Mouse (Mus musculus): ENCODE measurements around the gene Ache. TPM values are rescaled to one million over a fixed set of nuclear protein-coding genes. Genes with fewer than 3 reads are reported as not detected.

Gene Ache
- total and polyA plus RNA-seq, 3 experiments: 0.13 to 0.23 TPM; not detected in 1

GRCm38 (mm10) chr5:137343412-137343811, 56.1 kb downstream of the Ache start:
- in situ Hi-C loops (cut with MboI; ENCODE audit: low pct_ligation_motif_present, low pct_unique_long_range_greater_than_20kb, low sequenced_read_pairs): no loop called here
- dilution Hi-C loops (cut with MboI; ENCODE audit: extremely low pct_ligation_motif_present, extremely low pct_unique_long_range_greater_than_20kb, low sequenced_read_pairs): no loop called here
- no peaks in the 10 kb centered on the region for H3K79me2 ChIP-seq (replicated peaks; ENCODE audit: control insufficient read depth, extremely low read depth, insufficient read depth, poor library complexity, severe bottlenecking)

GRCm38 (mm10) chr5:137343869-137344268, 56.5 kb downstream of the Ache start:
- Histone ChIP-seq H3K4me3 (replicated peaks in 1 of 3; ENCODE audit: low read depth in 2 of 3, low read length in 2 of 3, poor library complexity in 1 of 3) (no peak overlapping the region), H3K79me2 (replicated peaks; ENCODE audit: control insufficient read depth, extremely low read depth, insufficient read depth, poor library complexity, severe bottlenecking) (no peaks in the 10 kb centered on the region), H3K4me1 (ENCODE audit: control insufficient read depth in 1 of 2, insufficient read depth in 2 of 2) (peaks cover 4 to 29% of the 10 kb centered on the region in 2 experiments; a peak in 2 of 4 replicates), H3K4me2 (ENCODE audit: insufficient read depth, low read depth, poor library complexity, severe bottlenecking) (no peak overlapping the region), H3K9me3 (replicated peaks; ENCODE audit: low read length) (peaks cover 6% of the 10 kb centered on the region), H3K36me3 (replicated peaks in 1 of 2; ENCODE audit: control insufficient read depth in 1 of 2, insufficient read depth in 1 of 2, low read length in 1 of 2) (no peaks in the 10 kb centered on the region), H3K9ac (ENCODE audit: insufficient read depth, low read depth) (no peak overlapping the region), H3K27ac (ENCODE audit: insufficient read depth, low read depth) (no peak overlapping the region), H3K27me3 (replicated peaks) (peaks cover 18% of the 10 kb centered on the region)
- TF ChIP-seq ZKSCAN1 (IDR thresholded peaks at IDR 0.05; ENCODE audit: borderline replicate concordance, low read depth, low read length) (no peak), TBP (conservative IDR thresholded peaks at IDR 0.05; ENCODE audit: low read depth, low read length) (no peak), POLR2A (IDR thresholded peaks at IDR 0.05; ENCODE audit: low read depth, low read length) (no peak), RAD21 (IDR thresholded peaks at IDR 0.05; ENCODE audit: low read depth, low read length) (no peak), ETS1 (conservative IDR thresholded peaks at IDR 0.05; ENCODE audit: low read depth, low read length) (no peak), NELFE (IDR thresholded peaks at IDR 0.05; ENCODE audit: low read depth, low read length) (no peak), ZMIZ1 (IDR thresholded peaks at IDR 0.05; ENCODE audit: low read depth, low read length) (no peak)
- DNase-seq (ENCODE audit: extremely low read depth): no peak
- dilution Hi-C loops (cut with MboI; ENCODE audit: extremely low pct_ligation_motif_present, extremely low pct_unique_long_range_greater_than_20kb, low sequenced_read_pairs): no loop called here
- in situ Hi-C loops (cut with MboI; ENCODE audit: low pct_ligation_motif_present, low pct_unique_long_range_greater_than_20kb, low sequenced_read_pairs): no loop called here

More at GRCm38 (mm10) chr5:137343412-137343811, 56.1 kb downstream of the Ache start:
- TF ChIP-seq ELF1 (IDR thresholded peaks at IDR 0.05; ENCODE audit: low read depth, low read length) (no peak), GABPA (IDR thresholded peaks at IDR 0.05; ENCODE audit: insufficient replicate concordance, low read depth, low read length) (no peak), NRF1 (IDR thresholded peaks at IDR 0.05; ENCODE audit: low read depth, low read length) (no peak), JUN (IDR thresholded peaks at IDR 0.05; ENCODE audit: insufficient read depth, low read depth, low read length) (no peak), ZNF384 (IDR thresholded peaks at IDR 0.05; ENCODE audit: low read depth, low read length) (no peak), PAX5 (IDR thresholded peaks at IDR 0.05; ENCODE audit: low read length) (no peak), CTCF (conservative IDR thresholded peaks at IDR 0.05 in 1 of 2, IDR thresholded peaks at IDR 0.05 in 1 of 2; ENCODE audit: low read depth in 2 of 2, low read length in 2 of 2) (no peak), MAFK (IDR thresholded peaks at IDR 0.05; ENCODE audit: insufficient replicate concordance, low read length) (no peak), UBTF (IDR thresholded peaks at IDR 0.05; ENCODE audit: low read depth, low read length) (no peak), USF2 (conservative IDR thresholded peaks at IDR 0.05; ENCODE audit: low read depth, low read length) (no peak), KAT2A (IDR thresholded peaks at IDR 0.05; ENCODE audit: insufficient replicate concordance, low read length) (no peak), USF1 (IDR thresholded peaks at IDR 0.05; ENCODE audit: low read depth, low read length) (no peak), SIN3A (IDR thresholded peaks at IDR 0.05; ENCODE audit: low read length) (no peak), RCOR1 (conservative IDR thresholded peaks at IDR 0.05; ENCODE audit: low read depth, low read length) (no peak), NELFE (IDR thresholded peaks at IDR 0.05; ENCODE audit: low read depth, low read length) (no peak), CHD2 (IDR thresholded peaks at IDR 0.05; ENCODE audit: low read length) (no peak), EP300 (IDR thresholded peaks at IDR 0.05; ENCODE audit: low read length) (no peak), CHD1 (IDR thresholded peaks at IDR 0.05; ENCODE audit: low read depth, low read length) (no peak), POLR2A (IDR thresholded peaks at IDR 0.05; ENCODE audit: low read depth, low read length) (no peak), MEF2A (IDR thresholded peaks at IDR 0.05; ENCODE audit: borderline replicate concordance, low read depth, low read length) (no peak)
- Histone ChIP-seq H3K4me2 (ENCODE audit: insufficient read depth, low read depth, poor library complexity, severe bottlenecking) (no peak overlapping the region), H3K4me1 (ENCODE audit: control insufficient read depth in 1 of 2, insufficient read depth in 2 of 2) (peaks cover 4 to 29% of the 10 kb centered on the region in 2 experiments; a peak in 2 of 4 replicates), H3K9ac (ENCODE audit: insufficient read depth, low read depth) (no peak overlapping the region), H3K36me3 (replicated peaks in 1 of 2; ENCODE audit: control insufficient read depth in 1 of 2, insufficient read depth in 1 of 2, low read length in 1 of 2) (no peaks in the 10 kb centered on the region), H3K4me3 (replicated peaks in 1 of 3; ENCODE audit: low read depth in 2 of 3, low read length in 2 of 3, poor library complexity in 1 of 3) (no peak overlapping the region), H3K9me3 (replicated peaks; ENCODE audit: low read length) (peaks cover 6% of the 10 kb centered on the region), H3K27me3 (replicated peaks) (peaks cover 14% of the 10 kb centered on the region), H3K27ac (ENCODE audit: insufficient read depth, low read depth) (no peak overlapping the region)
- DNase-seq (ENCODE audit: extremely low read depth): no peak

Data from CH12.LX (cell line).